Mouse (Mus musculus): ENCODE results near the gene Rpgrip1l. TPM values are rescaled to one million over a fixed set of nuclear protein-coding genes. Genes with fewer than 3 reads are reported as not detected.

Gene Rpgrip1l
- total and polyA plus RNA-seq, 3 experiments = 2.1 to 5.0 (median 3.8) TPM

DNA sequence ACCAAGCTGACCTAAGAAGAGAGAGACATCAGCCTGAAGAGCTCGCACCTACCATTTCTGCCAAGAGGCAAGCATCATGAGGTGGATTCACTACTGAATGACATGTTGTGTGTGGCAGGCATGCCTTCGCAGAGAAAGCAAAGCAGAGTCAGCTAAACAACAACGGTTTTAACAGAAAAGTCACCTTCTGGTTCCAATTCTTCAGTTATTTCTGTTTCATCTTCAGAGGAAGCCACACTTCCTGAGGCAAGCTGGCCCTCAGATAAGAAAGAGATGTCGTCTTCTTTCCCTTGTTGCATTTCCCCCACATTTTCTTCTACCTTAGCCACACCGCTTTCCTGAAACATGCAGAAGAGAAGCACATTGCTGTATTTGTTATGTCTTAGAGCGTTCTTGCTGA is 62.1 kb downstream of the Rpgrip1l start:
- TF ChIP-seq NELFE (IDR thresholded peaks at IDR 0.05; ENCODE audit: low read depth, low read length) (no peak), MYC (IDR thresholded peaks at IDR 0.05; ENCODE audit: low read depth, low read length) (no peak)
- Histone ChIP-seq H3K4me3 (replicated peaks in 1 of 3; ENCODE audit: low read depth in 2 of 3, low read length in 2 of 3, poor library complexity in 1 of 3) (no peak overlapping the region), H3K79me2 (replicated peaks; ENCODE audit: control insufficient read depth, extremely low read depth, insufficient read depth, poor library complexity, severe bottlenecking) (no peaks in the 10 kb centered on the region), H3K27ac (ENCODE audit: insufficient read depth, low read depth) (no peak overlapping the region), H3K4me1 (ENCODE audit: control insufficient read depth in 1 of 2, insufficient read depth in 2 of 2) (peaks cover 0 to 9% of the 10 kb centered on the region in 2 experiments; a peak in 1 of 4 replicates), H3K9ac (ENCODE audit: insufficient read depth, low read depth) (no peak overlapping the region), H3K27me3 (replicated peaks) (no peaks in the 10 kb centered on the region), H3K9me3 (replicated peaks; ENCODE audit: low read length) (no peaks in the 10 kb centered on the region), H3K36me3 (replicated peaks in 1 of 2; ENCODE audit: control insufficient read depth in 1 of 2, insufficient read depth in 1 of 2, low read length in 1 of 2) (peaks cover 3 to 9% of the 10 kb centered on the region in 2 experiments), H3K4me2 (ENCODE audit: insufficient read depth, low read depth, poor library complexity, severe bottlenecking) (no peak overlapping the region)
- in situ Hi-C loops (cut with MboI; ENCODE audit: low pct_ligation_motif_present, low pct_unique_long_range_greater_than_20kb, low sequenced_read_pairs) (no loop called here), dilution Hi-C loops (cut with MboI; ENCODE audit: extremely low pct_ligation_motif_present, extremely low pct_unique_long_range_greater_than_20kb, low sequenced_read_pairs) (no loop called here)
- no peak for DNase-seq (ENCODE audit: extremely low read depth)

DNA sequence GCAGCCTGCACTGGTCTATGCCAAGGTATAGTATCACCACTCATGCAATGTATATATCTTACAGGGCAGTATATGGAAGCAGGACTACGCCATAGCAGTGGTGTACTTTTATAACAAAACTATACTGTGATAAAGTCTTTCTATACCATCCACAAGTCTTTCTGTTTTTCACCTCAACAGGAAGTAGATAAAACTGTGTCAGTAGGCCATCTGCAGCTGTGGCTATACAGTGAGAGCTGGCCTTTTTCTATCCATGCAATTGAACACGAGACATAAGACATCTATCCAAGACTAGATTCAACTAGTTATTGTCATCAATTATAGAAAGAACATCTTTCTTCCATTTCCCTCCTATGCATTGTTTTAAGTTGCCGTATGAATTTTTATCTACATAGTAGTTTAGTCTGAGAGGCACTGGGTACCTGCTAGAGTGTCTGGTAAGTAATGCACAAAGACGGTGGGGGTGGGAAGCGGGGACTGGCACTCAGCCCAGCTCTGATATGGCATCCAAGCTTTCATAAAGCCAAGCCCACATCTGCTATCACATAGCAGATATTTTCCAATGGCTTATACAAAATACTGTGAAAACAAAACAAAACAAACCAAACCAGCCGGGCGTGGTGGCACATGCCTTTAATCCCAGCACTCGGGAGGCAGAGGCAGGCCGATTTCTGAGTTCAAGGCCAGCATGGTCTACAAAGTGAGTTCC is 63.1 kb downstream of the Rpgrip1l start:
- no peaks in the 10 kb centered on the region for H3K9me3 ChIP-seq (replicated peaks; ENCODE audit: low read length)
- no peak overlapping the region for H3K4me3 ChIP-seq (replicated peaks in 1 of 3; ENCODE audit: low read depth in 2 of 3, low read length in 2 of 3, poor library complexity in 1 of 3)
- H3K27me3 ChIP-seq (replicated peaks) = no peaks in the 10 kb centered on the region
- no peaks in the 10 kb centered on the region for H3K79me2 ChIP-seq (replicated peaks; ENCODE audit: control insufficient read depth, extremely low read depth, insufficient read depth, poor library complexity, severe bottlenecking)
- in situ Hi-C loops (cut with MboI; ENCODE audit: low pct_ligation_motif_present, low pct_unique_long_range_greater_than_20kb, low sequenced_read_pairs) = no loop called here
- no peak overlapping the region for H3K9ac ChIP-seq (ENCODE audit: insufficient read depth, low read depth)
- H3K4me1 ChIP-seq (ENCODE audit: control insufficient read depth in 1 of 2, insufficient read depth in 2 of 2) = peaks cover 0 to 18% of the 10 kb centered on the region in 2 experiments; a peak in 2 of 4 replicates
- H3K27ac ChIP-seq (ENCODE audit: insufficient read depth, low read depth) = no peak overlapping the region
- DNase-seq (ENCODE audit: extremely low read depth) = no peak
- H3K4me2 ChIP-seq (ENCODE audit: insufficient read depth, low read depth, poor library complexity, severe bottlenecking) = no peak overlapping the region
- TF ChIP-seq PAX5 (IDR thresholded peaks at IDR 0.05; ENCODE audit: low read length) = no peak
- no peak for TF ChIP-seq RCOR1 (conservative IDR thresholded peaks at IDR 0.05; ENCODE audit: low read depth, low read length)
- no peak for TF ChIP-seq RAD21 (IDR thresholded peaks at IDR 0.05; ENCODE audit: low read depth, low read length)
- TF ChIP-seq JUND (conservative IDR thresholded peaks at IDR 0.05; ENCODE audit: low read depth, low read length) = no peak
- no peak for TF ChIP-seq ZMIZ1 (IDR thresholded peaks at IDR 0.05; ENCODE audit: low read depth, low read length)
- TF ChIP-seq MYC (IDR thresholded peaks at IDR 0.05; ENCODE audit: low read depth, low read length) = no peak
- TF ChIP-seq MEF2A (IDR thresholded peaks at IDR 0.05; ENCODE audit: borderline replicate concordance, low read depth, low read length) = no peak
- no peak for TF ChIP-seq IRF4 (IDR thresholded peaks at IDR 0.05; ENCODE audit: low read depth, low read length)
- TF ChIP-seq POLR2AphosphoS2 (IDR thresholded peaks at IDR 0.05; ENCODE audit: low read depth, low read length) = no peak
- no peak for TF ChIP-seq CHD1 (IDR thresholded peaks at IDR 0.05; ENCODE audit: low read depth, low read length)
- no peak for TF ChIP-seq MAZ (IDR thresholded peaks at IDR 0.05; ENCODE audit: low read depth, low read length)
- no peak for TF ChIP-seq MAFK (IDR thresholded peaks at IDR 0.05; ENCODE audit: insufficient replicate concordance, low read length)
- no peak for TF ChIP-seq UBTF (IDR thresholded peaks at IDR 0.05; ENCODE audit: low read depth, low read length)
- TF ChIP-seq TBP (conservative IDR thresholded peaks at IDR 0.05; ENCODE audit: low read depth, low read length) = no peak
- no peak for TF ChIP-seq USF2 (conservative IDR thresholded peaks at IDR 0.05; ENCODE audit: low read depth, low read length)
- dilution Hi-C loops (cut with MboI; ENCODE audit: extremely low pct_ligation_motif_present, extremely low pct_unique_long_range_greater_than_20kb, low sequenced_read_pairs) = no loop called here
- H3K36me3 ChIP-seq (replicated peaks in 1 of 2; ENCODE audit: control insufficient read depth in 1 of 2, insufficient read depth in 1 of 2, low read length in 1 of 2) = peaks cover 3 to 9% of the 10 kb centered on the region in 2 experiments

Measured in CH12.LX (cell line).